In genomic region chr4:100700002-100700401, GRCm38 (mm10) we compare ENCODE assay signal across 24 mouse cellular contexts.
DNase-seq lines count a peak whose midpoint lies in the region; ATAC-seq and TF ChIP-seq lines count a peak whose summit lies in the region.
"Had no signal": no experiment of that assay in that cellular context is flagged by ENCODE, and none has a peak within 500 bp of the region (broad histone marks: within the 10 kb centered on the region; RNA-seq: fewer than 3 reads in every experiment).

No protein-coding gene starts in this region.

- no peak overlapping the region for H3K9ac ChIP-seq in forebrain, postnatal 0 days
- no peak overlapping the region for H3K9ac ChIP-seq in forebrain, embryonic 11.5 days (ENCODE audit: low read length)
- no peak overlapping the region for H3K9ac ChIP-seq in hindbrain, postnatal 0 days (replicated peaks; ENCODE audit: low read length)
- H3K9ac ChIP-seq in hindbrain, embryonic 14.5 days, result no peak overlapping the region
- no peak overlapping the region for H3K9ac ChIP-seq in midbrain, embryonic 16.5 days (ENCODE audit: low read depth, low read length)
- no peak overlapping the region for H3K9ac ChIP-seq in midbrain, embryonic 11.5 days (ENCODE audit: low read length)
- H3K9ac ChIP-seq: embryonic facial prominence, embryonic 12.5 days; hindbrain, embryonic 12.5 days; intestine, embryonic 15.5 days had no signal

- peak; percentile 55 for ATAC-seq in forebrain, postnatal 0 days
- no peak for ATAC-seq in forebrain, embryonic 11.5 days (replicated peaks; ENCODE audit: low FRiP score)
- 0 out of 2 replicates have a peak, but pooled peaks have one; percentile 38 for ATAC-seq in hindbrain, postnatal 0 days
- ATAC-seq in hindbrain, embryonic 14.5 days (ENCODE audit: low FRiP score), result no peak
- peak; percentile 62 for ATAC-seq in midbrain, embryonic 16.5 days
- ATAC-seq in midbrain, embryonic 11.5 days (ENCODE audit: low FRiP score), result no peak
- ATAC-seq: forebrain, embryonic 14.5 days; intestine, embryonic 15.5 days; Patski had no signal

- no peak overlapping the region for H3K4me2 ChIP-seq in forebrain, postnatal 0 days (ENCODE audit: low read depth)
- no peak overlapping the region for H3K4me2 ChIP-seq in forebrain, embryonic 11.5 days (ENCODE audit: low read depth, low read length, severe bottlenecking)
- no peak overlapping the region; the same call in 1 of the 2 replicates for H3K4me2 ChIP-seq in hindbrain, postnatal 0 days (ENCODE audit: low read depth, low read length)
- H3K4me2 ChIP-seq in hindbrain, embryonic 14.5 days (replicated peaks), result no peak overlapping the region
- H3K4me2 ChIP-seq in midbrain, embryonic 16.5 days (ENCODE audit: low read length), result no peak overlapping the region
- no peak overlapping the region for H3K4me2 ChIP-seq in midbrain, embryonic 11.5 days
- H3K4me2 ChIP-seq: embryonic facial prominence, embryonic 12.5 days; heart, embryonic 11.5 days; hindbrain, embryonic 12.5 days; intestine, embryonic 15.5 days had no signal

- no peak overlapping the region for H3K4me3 ChIP-seq in forebrain, postnatal 0 days (ENCODE audit: low read depth, low read length)
- H3K4me3 ChIP-seq in forebrain, embryonic 11.5 days (ENCODE audit: low read depth, low read length), result no peak overlapping the region
- H3K4me3 ChIP-seq in hindbrain, postnatal 0 days (ENCODE audit: low read length), result no peak overlapping the region
- H3K4me3 ChIP-seq in hindbrain, embryonic 14.5 days (replicated peaks; ENCODE audit: low read length), result no peak overlapping the region
- no peak overlapping the region for H3K4me3 ChIP-seq in midbrain, embryonic 16.5 days (ENCODE audit: low read depth, low read length)
- H3K4me3 ChIP-seq in midbrain, embryonic 11.5 days (ENCODE audit: low read depth, low read length), result no peak overlapping the region
- H3K4me3 ChIP-seq: embryonic facial prominence, embryonic 12.5 days; forebrain, embryonic 10.5 days; gastrocnemius, adult 2 months; hindbrain, embryonic 12.5 days; intestine, embryonic 15.5 days had no signal

- TF ChIP-seq CTCF in forebrain, postnatal 0 days (IDR thresholded peaks at IDR 0.05; ENCODE audit: low read depth), result no peak
- TF ChIP-seq CTCF in hindbrain, postnatal 0 days (IDR thresholded peaks at IDR 0.05; ENCODE audit: low read depth), result no peak

- H3K36me3 ChIP-seq in forebrain, postnatal 0 days (ENCODE audit: insufficient read depth), result no peaks in the 10 kb centered on the region
- H3K36me3 ChIP-seq in forebrain, embryonic 11.5 days (ENCODE audit: control insufficient read depth, insufficient read depth, low read length), result no peaks in the 10 kb centered on the region
- H3K36me3 ChIP-seq in hindbrain, postnatal 0 days (ENCODE audit: insufficient read depth, low read length), result no peaks in the 10 kb centered on the region
- no peaks in the 10 kb centered on the region for H3K36me3 ChIP-seq in hindbrain, embryonic 14.5 days (replicated peaks; ENCODE audit: control insufficient read depth, insufficient read depth)
- no peaks in the 10 kb centered on the region for H3K36me3 ChIP-seq in midbrain, embryonic 16.5 days (ENCODE audit: control insufficient read depth, insufficient read depth, low read length)
- no peaks in the 10 kb centered on the region for H3K36me3 ChIP-seq in midbrain, embryonic 11.5 days (ENCODE audit: control insufficient read depth, insufficient read depth, low read length)
- H3K36me3 ChIP-seq: embryonic facial prominence, embryonic 12.5 days; forebrain, embryonic 10.5 days; G1E; hindbrain, embryonic 12.5 days; intestine, embryonic 15.5 days had no signal

- no peaks in the 10 kb centered on the region for H3K9me3 ChIP-seq in forebrain, postnatal 0 days (ENCODE audit: low read length)
- no peaks in the 10 kb centered on the region; the same call in 1 of the 2 replicates for H3K9me3 ChIP-seq in forebrain, embryonic 11.5 days (ENCODE audit: control insufficient read depth, low read length)
- no peaks in the 10 kb centered on the region for H3K9me3 ChIP-seq in hindbrain, postnatal 0 days (ENCODE audit: low read length)
- H3K9me3 ChIP-seq in hindbrain, embryonic 14.5 days (ENCODE audit: control insufficient read depth, low read length), result no peaks in the 10 kb centered on the region
- no peaks in the 10 kb centered on the region for H3K9me3 ChIP-seq in midbrain, embryonic 16.5 days (replicated peaks; ENCODE audit: control insufficient read depth, low read length, poor library complexity, severe bottlenecking)
- H3K9me3 ChIP-seq in midbrain, embryonic 11.5 days (ENCODE audit: control insufficient read depth, low read length), result no peaks in the 10 kb centered on the region
- H3K9me3 ChIP-seq: embryonic facial prominence, embryonic 12.5 days; forebrain, embryonic 10.5 days; G1E; hindbrain, embryonic 12.5 days; intestine, embryonic 15.5 days had no signal

- DNase-seq in forebrain, postnatal 0 days, result peak; percentile 4
- no peak for DNase-seq in forebrain, embryonic 11.5 days (ENCODE audit: low spot score)
- DNase-seq in hindbrain, postnatal 0 days (ENCODE audit: low spot score), result no peak
- DNase-seq in hindbrain, embryonic 14.5 days (ENCODE audit: low spot score), result no peak
- DNase-seq in midbrain, embryonic 11.5 days (ENCODE audit: low spot score, missing footprints), result no peak
- no peak for DNase-seq in layer of hippocampus, adult 18-20 months (ENCODE audit: low spot score in 2 of 2)
- DNase-seq: adrenal gland, postnatal 10 days; adrenal gland, postnatal 36 days; B cell, adult 2 months; cerebellum, adult 18-20 months; cerebellum, adult 9-10 months; cerebellum, postnatal 14 days; gastrocnemius, adult 2 months; gastrocnemius, postnatal 14 days had no signal

- WGBS in forebrain, postnatal 0 days, result 76% methylated on average over 5 of the region's 5 CpGs
- WGBS in forebrain, embryonic 11.5 days, result 79% methylated on average over 5 of the region's 5 CpGs
- 76% methylated on average over 5 of the region's 5 CpGs for WGBS in hindbrain, postnatal 0 days
- WGBS in hindbrain, embryonic 14.5 days, result 87% methylated on average over 5 of the region's 5 CpGs
- 68% methylated on average over 5 of the region's 5 CpGs for WGBS in midbrain, embryonic 16.5 days
- WGBS in midbrain, embryonic 11.5 days, result 87% methylated on average over 5 of the region's 5 CpGs

- no peaks in the 10 kb centered on the region for H3K4me1 ChIP-seq in forebrain, postnatal 0 days (ENCODE audit: insufficient read depth)
- H3K4me1 ChIP-seq in forebrain, embryonic 11.5 days (replicated peaks; ENCODE audit: control insufficient read depth, insufficient read depth, low read length), result no peaks in the 10 kb centered on the region
- no peaks in the 10 kb centered on the region for H3K4me1 ChIP-seq in hindbrain, postnatal 0 days (ENCODE audit: insufficient read depth, low read length)
- no peaks in the 10 kb centered on the region for H3K4me1 ChIP-seq in hindbrain, embryonic 14.5 days (replicated peaks; ENCODE audit: control insufficient read depth, insufficient read depth, low read length)
- peaks cover 2% of the 10 kb centered on the region; the same call in 1 of the 2 replicates for H3K4me1 ChIP-seq in midbrain, embryonic 16.5 days (ENCODE audit: control insufficient read depth, insufficient read depth, low read length)
- no peaks in the 10 kb centered on the region for H3K4me1 ChIP-seq in midbrain, embryonic 11.5 days (ENCODE audit: control insufficient read depth, insufficient read depth, low read length)
- H3K4me1 ChIP-seq: forebrain, embryonic 10.5 days; hindbrain, embryonic 12.5 days; intestine, embryonic 15.5 days had no signal

- no peak overlapping the region for H3K27ac ChIP-seq in forebrain, postnatal 0 days (ENCODE audit: low read depth, low read length)
- H3K27ac ChIP-seq in forebrain, embryonic 11.5 days (ENCODE audit: low read depth, low read length), result no peak overlapping the region
- peak overlapping the region; percentile 54 for H3K27ac ChIP-seq in hindbrain, postnatal 0 days
- no peak overlapping the region for H3K27ac ChIP-seq in hindbrain, embryonic 14.5 days
- H3K27ac ChIP-seq in midbrain, embryonic 16.5 days (ENCODE audit: low read length), result peak overlapping the region; percentile 53
- no peak overlapping the region for H3K27ac ChIP-seq in midbrain, embryonic 11.5 days (ENCODE audit: low read depth, low read length)
- H3K27ac ChIP-seq: embryonic facial prominence, embryonic 12.5 days; forebrain, embryonic 10.5 days; gastrocnemius, adult 2 months; hindbrain, embryonic 12.5 days; intestine, embryonic 15.5 days had no signal

- no peaks in the 10 kb centered on the region for H3K27me3 ChIP-seq in forebrain, postnatal 0 days (ENCODE audit: insufficient read depth, low read length)
- H3K27me3 ChIP-seq in forebrain, embryonic 11.5 days (ENCODE audit: control insufficient read depth, insufficient read depth, low read length), result no peaks in the 10 kb centered on the region
- no peaks in the 10 kb centered on the region for H3K27me3 ChIP-seq in hindbrain, postnatal 0 days (ENCODE audit: insufficient read depth, low read length)
- no peaks in the 10 kb centered on the region for H3K27me3 ChIP-seq in hindbrain, embryonic 14.5 days (ENCODE audit: control insufficient read depth, insufficient read depth, low read length)
- no peaks in the 10 kb centered on the region for H3K27me3 ChIP-seq in midbrain, embryonic 16.5 days (ENCODE audit: control insufficient read depth, insufficient read depth, low read depth, low read length)
- H3K27me3 ChIP-seq in midbrain, embryonic 11.5 days (ENCODE audit: control insufficient read depth, insufficient read depth, low read length), result no peaks in the 10 kb centered on the region
- H3K27me3 ChIP-seq: CH12.LX; embryonic facial prominence, embryonic 12.5 days; hindbrain, embryonic 12.5 days; intestine, embryonic 15.5 days; Patski had no signal

Comparison
In these comparisons a context has a peak if more than half of its experiments do, and no peak if none do; other contexts are left out.
1. ATAC-seq: peak in forebrain, postnatal 0 days (single experiment), hindbrain, postnatal 0 days (single experiment) and midbrain, embryonic 16.5 days (single experiment); none in forebrain, embryonic 11.5 days (single experiment), hindbrain, embryonic 14.5 days (single experiment) and midbrain, embryonic 11.5 days (single experiment).
2. H3K27ac ChIP-seq: peak in hindbrain, postnatal 0 days (single experiment) and midbrain, embryonic 16.5 days (single experiment); none in forebrain, postnatal 0 days (single experiment), forebrain, embryonic 11.5 days (single experiment), hindbrain, embryonic 14.5 days (single experiment) and midbrain, embryonic 11.5 days (single experiment).